Mouse (Mus musculus) c-Kit-negative CD71-positive TER-119-positive erythroid progenitor cells, embryonic 14.5 days (primary cell): ENCODE results near the gene Lingo3.

Experiments used
- DNase-seq: peaks from one replicate; pipeline ENCODE4 v3.0.0-alpha.2; 2013; ENCODE audit warnings: low read depth, low spot score

The Lingo3 gene

GRCm38 (mm10) chr10:80843931-80844547 lies at the start of gene Lingo3:
Lingo3 (minus strand) TSS chr10:80844039.
- no peak for DNase-seq

- DNase-seq = no peak
Measured at GRCm38 (mm10) chr10:80887181-80887580, 43.3 kb upstream of the Lingo3 start.

GRCm38 (mm10) chr10:80881301-80881700 lies 37.5 kb upstream of the Lingo3 start:
- peak; percentile 68 for DNase-seq

GRCm38 (mm10) chr10:80880901-80881300 lies 37.1 kb upstream of the Lingo3 start:
- DNase-seq = no peak

GRCm38 (mm10) chr10:80880131-80880641 lies 36.3 kb upstream of the Lingo3 start:
- peak; percentile 83 for DNase-seq

GRCm38 (mm10) chr10:80876594-80876993 lies 32.8 kb upstream of the Lingo3 start:
- DNase-seq = no peak

- DNase-seq = peak; percentile 69
Measured at GRCm38 (mm10) chr10:80876028-80876427, 32.2 kb upstream of the Lingo3 start.

GRCm38 (mm10) chr10:80874035-80874434 lies 30.2 kb upstream of the Lingo3 start:
- no peak for DNase-seq

- no peak for DNase-seq
Measured at GRCm38 (mm10) chr10:80871581-80871980, 27.7 kb upstream of the Lingo3 start, which contains the start of gene Tmprss9. Tmprss9 (plus strand) TSS chr10:80871848.

- DNase-seq = no peak
Measured at GRCm38 (mm10) chr10:80870993-80871392, 27.2 kb upstream of the Lingo3 start.

GRCm38 (mm10) chr10:80864446-80864845 lies 20.6 kb upstream of the Lingo3 start:
- DNase-seq = no peak

GRCm38 (mm10) chr10:80862305-80862704 lies 18.5 kb upstream of the Lingo3 start:
- DNase-seq = peak; percentile 43

GRCm38 (mm10) chr10:80858350-80858935 lies 14.6 kb upstream of the Lingo3 start:
- peak; percentile 89 for DNase-seq

GRCm38 (mm10) chr10:80857848-80858247 lies 14.0 kb upstream of the Lingo3 start:
- DNase-seq = peak; percentile 64

- DNase-seq = no peak
Measured at GRCm38 (mm10) chr10:80857386-80857785, 13.5 kb upstream of the Lingo3 start.

GRCm38 (mm10) chr10:80856908-80857307 lies 13.1 kb upstream of the Lingo3 start:
- peak; percentile 53 for DNase-seq

GRCm38 (mm10) chr10:80856267-80856666 lies 12.4 kb upstream of the Lingo3 start:
- DNase-seq = no peak

- DNase-seq = peak; percentile 46
Measured at GRCm38 (mm10) chr10:80855749-80856073, 11.9 kb upstream of the Lingo3 start.

- peak; percentile 92 for DNase-seq
Measured at GRCm38 (mm10) chr10:80854913-80855748, 11.3 kb upstream of the Lingo3 start, which contains the start of the genes Lsm7 and Sppl2b. Lsm7 (minus strand) TSS chr10:80855209. Sppl2b (plus strand) TSS chr10:80855275.

GRCm38 (mm10) chr10:80848571-80848970 lies 4.7 kb upstream of the Lingo3 start:
- DNase-seq = no peak

- DNase-seq = no peak
Measured at GRCm38 (mm10) chr10:80845732-80846131, 1.9 kb upstream of the Lingo3 start.

GRCm38 (mm10) chr10:80845055-80845693 lies 1.3 kb upstream of the Lingo3 start:
- no peak for DNase-seq
